Comparison of ENCODE assay signal across 27 mouse cellular contexts in genomic region chr4:58269961-58270360, GRCm38 (mm10). TPM values are rescaled to one million over a fixed set of nuclear protein-coding genes. Genes with fewer than 3 reads are reported as not detected.
"Had no signal": no experiment of that assay in that cellular context is flagged by ENCODE, and none has a peak within 500 bp of the region (broad histone marks: within the 10 kb centered on the region; RNA-seq: fewer than 3 reads in every experiment).

No protein-coding gene starts in this region.

- H3K27ac ChIP-seq: heart, embryonic 10.5 days; hindbrain, embryonic 13.5 days; hindbrain, embryonic 15.5 days; hindbrain, postnatal 0 days; intestine, embryonic 15.5 days; kidney, embryonic 15.5 days; kidney, postnatal 0 days; limb, embryonic 13.5 days; limb, embryonic 15.5 days; liver, embryonic 12.5 days; liver, embryonic 14.5 days had no signal

- DNase-seq: gastrocnemius, postnatal 14 days; gastrocnemius, postnatal 36 days; heart, adult 18-20 months; heart, postnatal 10 days; heart, postnatal 4 days; kidney, adult 11 months; kidney, adult 2 months; kidney, adult 9 months; kidney, postnatal 14 days; kidney, postnatal 36 days; layer of hippocampus, adult 9-11 months; layer of hippocampus, postnatal 36 days; left cerebral cortex, postnatal 4 days had no signal

- H3K9ac ChIP-seq: heart, embryonic 12.5 days; hindbrain, embryonic 13.5 days; hindbrain, embryonic 15.5 days; intestine, embryonic 15.5 days; kidney, embryonic 15.5 days; limb, embryonic 13.5 days; limb, embryonic 15.5 days; liver, embryonic 12.5 days; liver, embryonic 14.5 days had no signal

- H3K36me3 ChIP-seq: heart, embryonic 10.5 days; heart, embryonic 12.5 days; hindbrain, embryonic 13.5 days; hindbrain, embryonic 15.5 days; intestine, embryonic 15.5 days; kidney, embryonic 15.5 days; limb, embryonic 13.5 days; limb, embryonic 15.5 days; liver, embryonic 12.5 days had no signal

- H3K27me3 ChIP-seq: heart, embryonic 12.5 days; hindbrain, embryonic 13.5 days; hindbrain, embryonic 15.5 days; intestine, embryonic 15.5 days; kidney, embryonic 15.5 days; limb, embryonic 13.5 days; limb, embryonic 15.5 days; liver, embryonic 12.5 days had no signal

- H3K4me1 ChIP-seq: heart, embryonic 10.5 days; heart, embryonic 12.5 days; hindbrain, embryonic 13.5 days; hindbrain, embryonic 15.5 days; kidney, embryonic 15.5 days; liver, embryonic 12.5 days had no signal

- ATAC-seq: hindbrain, postnatal 0 days; intestine, embryonic 15.5 days; liver, embryonic 12.5 days had no signal

- H3K4me2 ChIP-seq: heart, embryonic 12.5 days; hindbrain, embryonic 13.5 days; hindbrain, embryonic 15.5 days; intestine, embryonic 15.5 days; kidney, embryonic 15.5 days; limb, embryonic 13.5 days; limb, embryonic 15.5 days; liver, embryonic 12.5 days had no signal

- H3K4me3 ChIP-seq: heart, embryonic 10.5 days; heart, embryonic 12.5 days; hindbrain, embryonic 13.5 days; hindbrain, embryonic 15.5 days; intestine, embryonic 15.5 days; kidney, embryonic 15.5 days; limb, embryonic 13.5 days; limb, embryonic 15.5 days; liver, embryonic 12.5 days had no signal

- H3K9me3 ChIP-seq: heart, embryonic 10.5 days; heart, embryonic 12.5 days; hindbrain, embryonic 13.5 days; hindbrain, embryonic 15.5 days; intestine, embryonic 15.5 days; kidney, embryonic 15.5 days; limb, embryonic 13.5 days; limb, embryonic 15.5 days; liver, embryonic 12.5 days had no signal

RNA-seq across cellular contexts. Expression of gene Musk, which starts 15.8 kb away (rescaled TPM):
- total RNA-seq: liver, adult 2 months had no signal
- polyA plus RNA-seq: heart, embryonic 10.5 days; heart, embryonic 14.5 days; liver, adult 2 months; liver, embryonic 14.5 days had no signal
